Mouse (Mus musculus) naive thymus-derived CD4-positive, alpha-beta T cell, adult 2 months (primary cell): Measurements from ENCODE around the gene Fam53b.

Experiments used
- DNase-seq: peaks from one replicate; pipeline ENCODE4 v3.0.0-alpha.2; 2011; ENCODE audit warnings: low read depth

Gene Fam53b

GRCm38 (mm10) chr7:132810879-132811278 is 2.8 kb downstream of the Fam53b start:
- peak; percentile 95 for DNase-seq

GRCm38 (mm10) chr7:132810368-132810767 is 3.3 kb downstream of the Fam53b start:
- DNase-seq, result no peak

GRCm38 (mm10) chr7:132809721-132810120 is 4.0 kb downstream of the Fam53b start:
- DNase-seq, result peak; percentile 13

GRCm38 (mm10) chr7:132808841-132809682 is 4.6 kb downstream of the Fam53b start:
- DNase-seq, result peak; percentile 40

- peak; percentile 17 for DNase-seq
Observed at GRCm38 (mm10) chr7:132808051-132808796, 5.5 kb downstream of the Fam53b start.

- DNase-seq, result peak; percentile 28
Observed at GRCm38 (mm10) chr7:132806926-132807857, 6.5 kb downstream of the Fam53b start.

GRCm38 (mm10) chr7:132806286-132806685 is 7.4 kb downstream of the Fam53b start:
- peak; percentile 10 for DNase-seq

GRCm38 (mm10) chr7:132804951-132805350 is 8.7 kb downstream of the Fam53b start:
- DNase-seq, result no peak

- DNase-seq, result no peak
Observed at GRCm38 (mm10) chr7:132804461-132804860, 9.2 kb downstream of the Fam53b start.

GRCm38 (mm10) chr7:132803962-132804361 is 9.7 kb downstream of the Fam53b start:
- peak; percentile 80 for DNase-seq

- peak; percentile 10 for DNase-seq
Observed at GRCm38 (mm10) chr7:132803336-132803735, 10.3 kb downstream of the Fam53b start.

GRCm38 (mm10) chr7:132802691-132803090 is 11.0 kb downstream of the Fam53b start:
- no peak for DNase-seq

GRCm38 (mm10) chr7:132802066-132802465 is 11.6 kb downstream of the Fam53b start:
- DNase-seq, result no peak

- no peak for DNase-seq
Observed at GRCm38 (mm10) chr7:132801509-132801908, 12.2 kb downstream of the Fam53b start.

- no peak for DNase-seq
Observed at GRCm38 (mm10) chr7:132800868-132801267, 12.8 kb downstream of the Fam53b start.

- DNase-seq, result no peak
Observed at GRCm38 (mm10) chr7:132799119-132800016, 14.3 kb downstream of the Fam53b start.

- no peak for DNase-seq
Observed at GRCm38 (mm10) chr7:132795141-132795540, 18.5 kb downstream of the Fam53b start.

- DNase-seq, result no peak
Observed at GRCm38 (mm10) chr7:132793467-132793866, 20.2 kb downstream of the Fam53b start.

GRCm38 (mm10) chr7:132790447-132791219 is 23.1 kb downstream of the Fam53b start:
- DNase-seq, result no peak

- no peak for DNase-seq
Observed at GRCm38 (mm10) chr7:132788826-132789225, 24.9 kb downstream of the Fam53b start.
